Mouse (Mus musculus): Measurements from ENCODE around the gene Ints12. TPM values are rescaled to one million over a fixed set of nuclear protein-coding genes. Genes with fewer than 3 reads are reported as not detected.

Ints12 gene
- polyA plus RNA-seq, 2 experiments = 15.2 to 21.9 TPM

GRCm38 (mm10) chr3:133090247-133091120, 1.2 kb upstream of the Ints12 start:
- DNase-seq (ENCODE audit: low spot score) (no peak), ATAC-seq (ENCODE audit: low FRiP score, low read depth) (no peak)
- peaks cover 6% of the 10 kb centered on the region; the same call in 1 of the 2 replicates for H3K4me1 ChIP-seq (ENCODE audit: control insufficient read depth, insufficient read depth, low read length)
- peak overlapping the region; percentile 98 for H3K9ac ChIP-seq (ENCODE audit: low read depth, low read length, severe bottlenecking)
- 2% methylated on average over 11 of the region's 11 CpGs for WGBS
- TF ChIP-seq POLR2A (IDR thresholded peaks at IDR 0.05; ENCODE audit: borderline replicate concordance, extremely low read depth, insufficient read depth, insufficient read length) = no peak
- peak overlapping the region; percentile 91 for H3K4me3 ChIP-seq (replicated peaks; ENCODE audit: low read length)
- H3K36me3 ChIP-seq (ENCODE audit: control insufficient read depth, insufficient read depth, low read length) = no peaks in the 10 kb centered on the region
- H3K4me2 ChIP-seq (replicated peaks; ENCODE audit: low read depth, low read length, severe bottlenecking) = peak overlapping the region; percentile 65
- H3K9me3 ChIP-seq (ENCODE audit: control insufficient read depth, low read length) = no peaks in the 10 kb centered on the region
- H3K27ac ChIP-seq (replicated peaks; ENCODE audit: low read depth, low read length) = peak overlapping the region; percentile 99
- no peaks in the 10 kb centered on the region for H3K27me3 ChIP-seq (ENCODE audit: control insufficient read depth, insufficient read depth, low read length)

- Histone ChIP-seq H3K9ac (ENCODE audit: low read depth, low read length, severe bottlenecking) (peak overlapping the region; percentile 98), H3K36me3 (ENCODE audit: control insufficient read depth, insufficient read depth, low read length) (no peaks in the 10 kb centered on the region), H3K4me1 (ENCODE audit: control insufficient read depth, insufficient read depth, low read length) (peaks cover 6% of the 10 kb centered on the region; the same call in 1 of the 2 replicates), H3K4me2 (replicated peaks; ENCODE audit: low read depth, low read length, severe bottlenecking) (peak overlapping the region; percentile 65), H3K27me3 (ENCODE audit: control insufficient read depth, insufficient read depth, low read length) (no peaks in the 10 kb centered on the region), H3K4me3 (replicated peaks; ENCODE audit: low read length) (peak overlapping the region; percentile 91), H3K27ac (replicated peaks; ENCODE audit: low read depth, low read length) (peak overlapping the region; percentile 99), H3K9me3 (ENCODE audit: control insufficient read depth, low read length) (no peaks in the 10 kb centered on the region)
- TF ChIP-seq POLR2A (IDR thresholded peaks at IDR 0.05; ENCODE audit: borderline replicate concordance, extremely low read depth, insufficient read depth, insufficient read length) = 0 out of 2 replicates have a peak, but pooled peaks have one; percentile 27
- ATAC-seq (ENCODE audit: low FRiP score, low read depth) = peak; percentile 68
- WGBS = under 1% methylated on average over 36 of the region's 44 CpGs
- DNase-seq (ENCODE audit: low spot score) = peak; percentile 43
These were observed 448 bp upstream of the Ints12 start for GRCm38 (mm10) chr3:133091121-133091663.

GRCm38 (mm10) chr3:133092274-133092853, 724 bp downstream of the Ints12 start:
- Histone ChIP-seq H3K36me3 (ENCODE audit: control insufficient read depth, insufficient read depth, low read length) (peaks cover 7% of the 10 kb centered on the region), H3K9ac (ENCODE audit: low read depth, low read length, severe bottlenecking) (peak overlapping the region; percentile 98), H3K4me1 (ENCODE audit: control insufficient read depth, insufficient read depth, low read length) (peaks cover 6% of the 10 kb centered on the region; the same call in 1 of the 2 replicates), H3K9me3 (ENCODE audit: control insufficient read depth, low read length) (no peaks in the 10 kb centered on the region), H3K4me3 (replicated peaks; ENCODE audit: low read length) (peak overlapping the region; percentile 91), H3K27ac (replicated peaks; ENCODE audit: low read depth, low read length) (peak overlapping the region; percentile 99), H3K27me3 (ENCODE audit: control insufficient read depth, insufficient read depth, low read length) (no peaks in the 10 kb centered on the region), H3K4me2 (replicated peaks; ENCODE audit: low read depth, low read length, severe bottlenecking) (peak overlapping the region; percentile 65)
- WGBS = 0% methylated on average over 7 of the region's 7 CpGs
- no peak for ATAC-seq (ENCODE audit: low FRiP score, low read depth)
- DNase-seq (ENCODE audit: low spot score) = peak; percentile 12
- TF ChIP-seq POLR2A (IDR thresholded peaks at IDR 0.05; ENCODE audit: borderline replicate concordance, extremely low read depth, insufficient read depth, insufficient read length) = no peak

DNA sequence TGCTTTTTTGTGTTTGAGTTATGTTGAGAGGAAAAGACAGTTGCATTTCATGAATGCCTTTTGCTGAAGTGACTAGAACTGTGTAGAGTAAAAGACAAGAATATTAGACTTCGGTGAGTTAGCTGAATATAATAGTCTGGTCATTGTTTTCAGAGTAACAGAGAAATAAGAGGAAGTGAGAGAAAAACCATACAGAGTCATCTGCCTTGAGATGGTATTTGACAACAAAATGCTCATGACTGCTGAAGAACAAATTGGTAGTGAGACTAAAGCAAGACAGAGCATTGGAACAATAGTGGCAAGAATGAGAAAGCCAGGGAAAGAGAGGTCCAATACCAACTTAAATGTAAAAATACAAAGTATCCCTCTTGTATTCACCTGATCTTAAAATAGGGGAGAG, 1.3 kb downstream of the Ints12 start:
- no peak overlapping the region for H3K27ac ChIP-seq (replicated peaks; ENCODE audit: low read depth, low read length)
- H3K4me1 ChIP-seq (ENCODE audit: control insufficient read depth, insufficient read depth, low read length) = peaks cover 6% of the 10 kb centered on the region; the same call in 1 of the 2 replicates
- 95% methylated on average over 1 of the region's 1 CpGs for WGBS
- H3K27me3 ChIP-seq (ENCODE audit: control insufficient read depth, insufficient read depth, low read length) = no peaks in the 10 kb centered on the region
- H3K9me3 ChIP-seq (ENCODE audit: control insufficient read depth, low read length) = no peaks in the 10 kb centered on the region
- H3K4me3 ChIP-seq (replicated peaks; ENCODE audit: low read length) = peak overlapping the region; percentile 91
- peak overlapping the region; percentile 65 for H3K4me2 ChIP-seq (replicated peaks; ENCODE audit: low read depth, low read length, severe bottlenecking)
- H3K36me3 ChIP-seq (ENCODE audit: control insufficient read depth, insufficient read depth, low read length) = peaks cover 12% of the 10 kb centered on the region
- TF ChIP-seq POLR2A (IDR thresholded peaks at IDR 0.05; ENCODE audit: borderline replicate concordance, extremely low read depth, insufficient read depth, insufficient read length) = no peak
- peak overlapping the region; percentile 98; the same call in 1 of the 2 replicates for H3K9ac ChIP-seq (ENCODE audit: low read depth, low read length, severe bottlenecking)
- DNase-seq (ENCODE audit: low spot score) (no peak), ATAC-seq (ENCODE audit: low FRiP score, low read depth) (no peak)

DNA sequence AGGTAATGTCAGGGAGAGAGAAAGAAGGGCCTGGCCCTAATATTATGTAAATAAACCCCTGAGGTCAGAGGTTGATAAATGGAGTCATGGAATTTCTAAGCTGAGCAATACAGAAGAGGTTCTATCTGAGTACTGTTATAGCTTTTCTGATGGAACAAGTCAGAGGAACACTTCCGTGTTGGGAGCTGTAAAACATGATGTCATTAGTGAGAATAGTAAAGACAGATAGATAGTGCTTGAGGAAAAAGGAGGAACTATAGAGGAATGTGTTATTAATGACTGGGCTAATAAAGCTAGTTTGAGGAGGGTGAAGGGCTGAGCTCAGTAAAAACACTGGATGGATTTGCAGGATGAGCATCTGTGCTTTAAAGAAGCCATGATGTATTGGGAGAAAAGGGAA, 2.7 kb downstream of the Ints12 start:
- no peaks in the 10 kb centered on the region for H3K27me3 ChIP-seq (ENCODE audit: control insufficient read depth, insufficient read depth, low read length)
- H3K9ac ChIP-seq (ENCODE audit: low read depth, low read length, severe bottlenecking) = no peak overlapping the region
- H3K4me3 ChIP-seq (replicated peaks; ENCODE audit: low read length) = no peak overlapping the region
- peaks cover 6% of the 10 kb centered on the region; the same call in 1 of the 2 replicates for H3K4me1 ChIP-seq (ENCODE audit: control insufficient read depth, insufficient read depth, low read length)
- no peak for ATAC-seq (ENCODE audit: low FRiP score, low read depth)
- H3K4me2 ChIP-seq (replicated peaks; ENCODE audit: low read depth, low read length, severe bottlenecking) = no peak overlapping the region
- TF ChIP-seq POLR2A (IDR thresholded peaks at IDR 0.05; ENCODE audit: borderline replicate concordance, extremely low read depth, insufficient read depth, insufficient read length) = no peak
- whole genome bisulfite sequencing = 59% methylated on average over 1 of the region's 1 CpGs
- H3K27ac ChIP-seq (replicated peaks; ENCODE audit: low read depth, low read length) = no peak overlapping the region
- DNase-seq (ENCODE audit: low spot score) = no peak
- H3K9me3 ChIP-seq (ENCODE audit: control insufficient read depth, low read length) = no peaks in the 10 kb centered on the region
- H3K36me3 ChIP-seq (ENCODE audit: control insufficient read depth, insufficient read depth, low read length) = peaks cover 24% of the 10 kb centered on the region

All from limb, embryonic 14.5 days (tissue).